Mouse (Mus musculus) gastrocnemius, postnatal 14 days (tissue): Measurements from ENCODE around the gene Pde4dip. TPM values are rescaled to one million over a fixed set of nuclear protein-coding genes. Genes with fewer than 3 reads are reported as not detected.

Source experiments
- DNase-seq: peaks from one replicate; pipeline ENCODE4 v3.0.0; 2021; ENCODE audit warnings: mixed read lengths
- intact Hi-C: fragments of 180-260 bp; cut with DNase I; formaldehyde crosslinking; loops from one replicate; pipeline ENCODE4 v1.15.1; 2025; ENCODE audit warnings: low total_unique reads
- long read RNA-seq, 2 experiments: library from polyadenylated mRNA; stranded (forward); transcript quantifications; one replicate each; pipeline ENCODE4 v2.0.0; 2021
- total RNA-seq, 2 experiments: library from RNA; stranded (reverse); gene quantifications; 2 replicates each; pipeline ENCODE4 v1.2.3; 2021

Pde4dip gene
- total RNA-seq = 1,000 to 10,000 TPM; 1,779 to 1,961 TPM
- long read RNA-seq, experiment 1, full-length matches to known transcripts = 2 of 585 reads
- long read RNA-seq, experiment 1, partial matches to known transcripts = 280 of 585 reads
- long read RNA-seq, experiment 1, other reads (novel, unspliced or antisense) = 303 of 585 reads
- long read RNA-seq, experiment 2, partial matches to known transcripts = 433 of 922 reads
- long read RNA-seq, experiment 2, other reads (novel, unspliced or antisense) = 489 of 922 reads

- peak; percentile 40 for DNase-seq
- intact Hi-C loops = no loop called here
These were observed at the start of gene Pde4dip for GRCm38 (mm10) chr3:97888168-97888901. Pde4dip (minus strand) TSS chr3:97888707.

DNA sequence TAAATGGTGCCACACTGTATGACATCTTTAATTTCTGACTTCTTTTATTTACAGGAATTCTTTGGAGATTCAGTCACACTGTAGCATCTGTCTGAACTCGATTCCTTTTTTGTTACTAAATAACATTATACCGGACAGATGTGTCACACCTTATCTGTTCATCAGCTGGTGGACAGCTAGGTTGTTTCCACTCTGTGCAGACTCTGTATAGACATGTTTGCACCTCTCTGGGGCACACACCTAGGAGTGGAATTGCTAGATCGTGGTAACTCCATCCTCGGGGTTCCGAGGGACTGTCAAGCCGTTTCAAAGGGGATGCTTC, 49.4 kb upstream of the Pde4dip start:
- no peak for DNase-seq
- intact Hi-C loops = no loop called here

DNA sequence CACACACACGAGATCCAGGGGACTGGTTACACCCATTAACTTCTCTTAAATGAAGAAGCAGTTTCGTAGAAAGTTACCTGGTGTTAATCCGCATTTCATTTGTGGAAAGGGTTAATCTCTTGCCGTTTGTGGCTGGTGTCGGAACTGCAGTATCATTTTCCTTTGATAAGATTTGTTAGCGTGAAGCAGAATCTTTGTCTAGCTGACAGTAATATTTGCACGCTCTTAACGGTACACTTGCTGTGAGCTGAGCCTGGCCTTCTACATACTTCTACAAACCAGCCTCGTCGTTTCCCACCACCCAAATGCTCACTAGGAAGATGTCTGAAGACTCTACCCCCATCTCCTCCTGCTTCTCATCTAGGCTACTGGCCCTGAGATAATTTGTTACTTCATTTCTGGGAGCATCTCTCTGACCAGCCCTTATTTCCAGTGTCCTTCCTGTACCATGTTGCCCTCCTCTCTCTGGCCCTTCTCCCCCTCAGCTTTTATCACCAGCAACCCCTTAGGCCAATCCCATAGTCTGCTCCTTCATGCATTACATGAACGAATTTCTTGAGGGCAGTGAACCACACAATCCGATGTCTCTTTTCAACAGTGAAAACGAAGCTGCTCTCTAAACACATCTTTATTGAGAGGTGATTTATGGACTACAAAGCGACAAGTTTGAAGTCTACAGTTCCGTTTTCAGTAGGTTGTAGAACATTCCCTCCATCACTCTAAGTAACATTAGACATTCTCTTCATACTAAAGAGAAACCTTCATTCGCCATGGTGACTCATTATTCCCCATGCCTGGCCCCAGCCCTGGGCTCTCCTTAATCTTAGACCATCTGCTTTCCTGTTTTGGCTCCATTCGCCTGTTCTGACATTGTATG, 48.8 kb upstream of the Pde4dip start:
- intact Hi-C loops = no loop called here
- no peak for DNase-seq

DNA sequence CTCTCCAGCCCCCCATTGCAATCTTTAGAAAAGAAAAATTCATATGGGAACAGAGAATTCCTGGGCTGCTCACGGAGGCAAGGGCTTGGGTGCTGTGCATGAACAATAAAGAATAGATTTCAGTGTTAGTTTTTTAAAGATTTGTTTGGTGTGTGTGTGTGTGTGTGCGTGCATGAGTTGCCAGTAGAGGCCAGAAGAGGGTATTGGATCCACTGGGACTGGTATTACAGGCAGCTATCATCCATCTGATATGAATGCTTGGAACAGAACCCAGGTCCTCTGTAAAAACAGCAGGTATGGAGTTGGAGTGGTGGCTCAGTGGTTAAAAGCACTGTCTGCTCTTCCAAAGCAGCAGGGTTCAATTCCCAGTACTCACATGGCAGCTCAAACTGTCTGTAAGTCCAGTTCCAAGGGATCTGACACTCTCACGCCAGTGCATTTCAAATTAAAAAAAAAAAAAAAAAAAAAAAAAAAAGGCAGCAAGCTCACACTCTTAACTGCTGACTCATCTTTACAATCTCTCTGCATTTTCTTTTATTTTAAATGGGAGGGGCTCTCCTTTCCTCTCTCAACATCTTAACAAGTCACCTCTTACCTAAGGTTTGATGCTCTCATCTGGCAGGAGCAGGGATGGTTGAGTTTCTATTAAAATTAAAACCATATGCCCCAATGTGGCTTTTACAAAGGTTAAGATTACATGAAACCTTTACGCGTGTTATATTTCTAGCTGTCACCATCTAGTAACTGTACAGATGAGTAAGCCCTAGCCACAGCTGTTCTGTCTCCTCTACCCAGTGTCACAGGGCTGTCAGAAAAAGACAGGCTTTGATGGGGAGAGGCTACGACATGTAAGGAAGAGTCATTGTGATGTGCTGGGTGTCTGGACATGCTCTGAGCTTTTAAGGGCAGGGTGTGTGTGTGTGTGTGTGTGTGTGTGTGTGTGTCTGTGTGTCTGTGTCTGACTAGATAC, 46.1 kb upstream of the Pde4dip start:
- intact Hi-C loops = no loop called here
- no peak for DNase-seq

DNA sequence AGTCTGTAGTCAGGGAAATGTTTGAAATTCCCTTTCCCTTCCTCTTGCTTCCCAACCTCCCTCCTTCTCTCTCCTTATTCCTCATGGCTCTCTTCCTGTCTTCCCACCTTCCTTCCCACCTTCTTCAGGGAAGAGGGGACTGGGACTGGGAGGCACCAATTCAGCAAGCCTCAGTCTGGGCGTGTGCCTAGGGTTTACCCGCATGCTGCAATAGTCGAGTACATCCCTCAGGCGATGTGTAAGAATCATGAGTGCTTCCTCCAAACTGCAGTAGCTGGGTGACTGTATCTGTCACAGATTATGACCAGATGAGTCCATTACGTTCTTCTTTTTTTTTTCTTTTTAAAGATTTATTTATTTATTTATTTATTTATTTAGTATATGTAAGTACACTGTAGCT, 45.3 kb upstream of the Pde4dip start:
- intact Hi-C loops = no loop called here
- DNase-seq = no peak

GRCm38 (mm10) chr3:97933251-97933650, 44.7 kb upstream of the Pde4dip start:
- intact Hi-C loops = no loop called here
- no peak for DNase-seq

DNA sequence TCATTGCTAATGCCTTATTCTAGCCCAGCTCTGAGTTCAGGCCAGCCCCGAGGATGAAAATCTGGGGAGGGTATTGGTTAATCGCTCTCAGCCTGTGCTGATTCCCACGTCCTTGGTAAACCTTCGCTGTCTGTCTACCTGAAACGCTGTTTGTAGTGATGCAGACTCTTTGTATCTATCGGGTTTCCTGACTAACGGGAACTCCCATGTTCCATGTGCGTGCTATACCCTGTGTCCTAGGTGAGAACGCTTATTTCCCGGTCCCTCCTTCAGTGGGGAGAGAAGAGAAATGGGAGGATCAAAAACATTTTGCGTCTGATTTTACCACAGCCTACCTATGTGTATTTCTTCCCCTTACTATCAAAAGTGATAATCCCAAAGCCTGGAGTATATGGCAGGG, 44.3 kb upstream of the Pde4dip start:
- DNase-seq = no peak
- intact Hi-C loops = no loop called here

DNA sequence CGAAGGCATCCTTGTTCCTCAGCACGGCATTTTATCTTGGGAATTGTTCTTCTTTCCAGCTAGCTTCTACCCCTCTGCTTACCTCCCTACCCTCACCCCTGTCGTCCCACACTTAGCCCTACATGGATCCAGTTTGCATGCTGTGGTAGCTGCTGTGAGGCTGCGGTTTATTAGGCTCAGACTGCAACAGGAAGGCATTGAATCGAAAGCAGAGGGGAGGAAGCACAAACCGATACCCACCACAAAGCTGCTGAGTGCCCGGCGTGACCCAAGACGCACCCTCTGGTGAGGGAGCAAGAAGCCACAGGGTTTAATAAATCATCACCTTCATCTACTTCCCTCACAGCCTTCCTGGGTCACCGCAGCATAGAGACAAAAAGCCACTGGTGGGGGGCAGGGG, 43.6 kb upstream of the Pde4dip start:
- DNase-seq = no peak

GRCm38 (mm10) chr3:97931310-97931885, 42.9 kb upstream of the Pde4dip start:
- DNase-seq = no peak
- intact Hi-C loops = no loop called here

More for the DNA sequence above, 43.6 kb upstream of the Pde4dip start:
- intact Hi-C loops = no loop called here

GRCm38 (mm10) chr3:97930787-97931158, 42.3 kb upstream of the Pde4dip start:
- intact Hi-C loops = no loop called here
- no peak for DNase-seq

GRCm38 (mm10) chr3:97930141-97930786, 41.8 kb upstream of the Pde4dip start:
- intact Hi-C loops = no loop called here
- DNase-seq = no peak

DNA sequence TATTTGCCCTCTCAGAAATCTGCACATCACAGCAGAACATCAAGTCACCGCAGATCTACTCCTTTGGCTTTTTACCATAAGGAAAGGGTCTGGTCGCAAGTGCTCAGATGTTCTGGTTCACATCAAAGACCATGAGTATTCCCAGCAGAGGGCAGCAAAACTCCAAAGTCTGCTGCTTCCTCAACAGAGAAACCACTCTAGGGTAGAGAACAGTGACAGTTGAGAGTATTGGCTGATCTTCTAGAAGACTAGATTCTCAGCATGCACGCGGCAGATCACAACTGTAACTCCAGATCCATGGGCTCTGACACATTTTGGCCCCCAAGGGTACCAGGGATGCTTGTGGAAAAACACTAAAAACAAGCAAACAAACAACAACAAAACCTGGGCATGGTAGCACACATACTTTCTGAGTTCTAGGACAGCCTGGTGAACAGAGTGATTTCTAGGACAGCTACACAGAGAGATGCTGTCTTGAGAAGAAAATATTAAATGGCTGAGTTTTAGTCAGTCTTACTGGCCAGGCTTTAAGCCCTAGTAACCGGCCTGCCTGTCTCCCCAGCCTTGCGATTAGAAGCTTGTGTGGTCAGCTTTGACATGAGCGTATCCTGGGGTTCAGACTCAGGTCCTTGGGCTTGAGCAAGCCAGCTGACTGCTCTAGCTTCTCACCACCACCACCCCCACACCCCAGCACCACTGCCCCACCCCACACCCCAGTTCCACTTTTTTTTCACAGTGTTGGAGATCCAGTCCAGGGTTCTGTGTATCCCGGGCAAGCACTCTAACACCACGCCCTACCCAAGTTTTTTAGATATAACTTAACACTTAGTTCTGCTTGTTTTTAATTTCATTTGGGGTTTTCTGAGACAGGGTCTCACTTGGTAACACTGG, 40.7 kb upstream of the Pde4dip start:
- intact Hi-C loops = loop anchor here (5.0 to 10.0 kb wide), 3 partner anchors 88 to 293 kb away; partner anchors contain the start of gene Reg4
- DNase-seq = peak; percentile 80

DNA sequence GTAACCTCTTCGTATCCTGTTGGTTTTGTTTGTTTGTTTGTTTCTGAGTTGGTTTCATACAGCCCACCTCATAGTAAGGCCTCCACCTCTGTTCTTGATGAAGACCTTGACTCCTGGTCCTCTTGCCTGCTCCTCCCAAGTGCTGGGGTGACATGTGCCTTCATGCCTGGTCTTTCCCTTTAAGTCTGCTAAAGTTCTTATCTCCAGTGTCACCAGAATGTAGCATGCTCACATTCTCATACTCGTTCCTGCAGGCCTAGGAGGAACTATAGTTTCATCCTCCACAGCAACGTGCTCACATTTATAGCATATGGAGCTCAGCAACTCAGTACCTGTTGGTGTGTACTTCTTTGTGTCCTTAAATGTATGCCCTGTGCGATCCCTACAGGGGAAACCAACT, 38.8 kb upstream of the Pde4dip start:
- no peak for DNase-seq
- intact Hi-C loops = loop anchor here (5.0 to 10.0 kb wide), 3 partner anchors 90 to 295 kb away; partner anchors contain the start of gene Reg4

GRCm38 (mm10) chr3:97925246-97925645, 36.7 kb upstream of the Pde4dip start:
- intact Hi-C loops = loop anchor here (5.0 to 10.0 kb wide), 3 partner anchors 92 to 297 kb away; partner anchors contain the start of gene Reg4
- no peak for DNase-seq

DNA sequence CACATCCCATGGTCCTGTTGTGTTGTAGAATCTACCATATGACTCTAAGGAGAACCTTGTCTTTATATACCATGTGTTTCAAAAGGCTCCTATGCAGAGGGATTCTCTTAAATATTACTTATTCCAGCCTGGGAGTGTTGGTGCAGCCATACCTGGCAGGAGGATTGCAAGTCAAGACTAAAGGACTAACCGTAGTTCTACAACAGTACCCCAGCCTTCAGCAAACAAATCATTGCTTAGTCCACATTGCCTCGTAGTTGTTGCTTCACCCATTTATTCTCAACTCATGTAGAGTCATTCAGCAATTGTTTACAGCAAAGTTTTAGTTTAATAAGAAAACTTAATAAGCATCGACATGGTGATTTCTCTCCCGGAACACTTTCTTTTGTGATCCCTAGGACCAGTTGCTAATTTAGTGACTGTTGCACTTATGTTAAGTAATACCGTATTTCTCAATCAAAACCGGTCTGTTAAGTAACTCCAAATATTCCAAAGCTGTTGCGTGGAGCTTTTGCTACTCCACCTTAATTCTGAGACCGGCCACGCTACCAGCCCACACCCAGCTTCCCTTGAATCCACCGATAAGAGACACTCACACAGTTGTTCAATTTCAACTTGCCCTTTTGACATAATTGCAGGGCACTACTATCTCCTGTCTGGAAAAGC, 30.5 kb upstream of the Pde4dip start:
- intact Hi-C loops = no loop called here
- no peak for DNase-seq

GRCm38 (mm10) chr3:97915081-97915480, 26.6 kb upstream of the Pde4dip start:
- intact Hi-C loops = no loop called here
- DNase-seq = no peak

DNA sequence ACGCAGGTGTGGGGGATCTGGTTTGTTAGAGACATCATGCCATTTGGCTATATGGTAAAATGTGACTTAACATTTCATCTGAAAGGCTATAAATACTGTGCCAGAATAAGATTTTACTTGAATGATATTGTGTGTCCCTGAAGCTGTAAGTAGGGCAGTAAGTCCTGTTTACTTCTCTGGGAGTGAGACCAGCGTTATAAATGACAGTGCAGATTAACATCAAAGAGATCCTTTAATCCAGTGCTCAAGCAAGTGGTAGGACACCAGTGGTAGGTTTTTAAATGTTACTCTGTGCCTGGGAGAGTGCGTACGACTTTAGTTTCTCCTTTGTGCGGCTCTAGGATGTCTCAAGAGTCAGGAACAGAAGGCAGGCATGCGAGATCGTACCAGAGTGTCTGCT, 22.6 kb upstream of the Pde4dip start:
- no peak for DNase-seq
- intact Hi-C loops = no loop called here
